Mouse (Mus musculus): ENCODE measurements around the gene Tmem179b.
A peak's percentile ranks its signal among the peaks of the same experiment; 100 is the strongest.

The Tmem179b gene

GRCm38 (mm10) chr19:8727495-8728114 is 46.7 kb downstream of the Tmem179b start:
- DNase-seq = no peak

- no peak for DNase-seq
These were observed 47.5 kb downstream of the Tmem179b start for GRCm38 (mm10) chr19:8726609-8727390.

- DNase-seq = no peak
These were observed 49.1 kb downstream of the Tmem179b start for GRCm38 (mm10) chr19:8725081-8725613.

DNA sequence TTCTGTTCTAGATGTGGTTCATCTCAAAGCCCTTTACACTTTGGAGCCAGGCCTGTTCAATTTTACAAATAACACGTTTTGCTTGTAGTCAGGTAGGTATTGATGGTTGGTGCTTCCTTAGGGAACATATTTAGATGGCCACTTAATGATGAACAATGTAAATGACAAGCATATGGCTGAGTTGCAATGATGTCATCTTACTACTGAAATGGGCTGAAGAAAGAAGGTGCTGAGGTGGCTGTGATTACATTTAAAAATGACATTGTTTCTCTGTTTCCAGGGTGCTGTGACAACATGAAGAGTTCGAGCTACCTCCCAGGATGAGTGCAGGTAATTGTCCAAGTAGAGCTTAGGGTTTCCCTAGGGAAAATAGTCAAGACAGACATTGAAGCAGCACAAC is 49.9 kb downstream of the Tmem179b start:
- no peak for DNase-seq

GRCm38 (mm10) chr19:8723574-8724346 is 50.5 kb downstream of the Tmem179b start:
- DNase-seq = peak; percentile 12

- peak; percentile 91 for DNase-seq
These were observed 51.2 kb downstream of the Tmem179b start, which contains the start of gene Slc3a2 for GRCm38 (mm10) chr19:8722907-8723573. TSS of gene Slc3a2 (minus strand) at chr19:8723369.

DNA sequence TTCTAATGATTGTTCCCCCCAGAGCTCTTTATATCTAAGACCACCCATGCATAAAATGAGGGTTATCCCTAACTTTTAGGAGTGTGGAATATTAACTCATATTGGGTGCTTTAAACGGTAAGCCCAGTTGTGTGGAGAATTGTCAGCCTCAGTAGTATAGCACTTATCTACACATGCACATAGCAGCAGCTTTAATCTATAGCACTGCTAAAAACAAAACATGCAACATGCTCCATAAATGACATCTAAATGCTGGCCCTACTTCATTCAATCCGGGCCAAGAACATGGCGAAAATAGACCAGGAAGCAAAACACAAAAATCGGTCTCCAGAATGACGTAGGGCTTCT is 51.7 kb downstream of the Tmem179b start:
- no peak for DNase-seq
